Mouse (Mus musculus): Measurements from ENCODE around the gene Plp2. TPM values are rescaled to one million over a fixed set of nuclear protein-coding genes. Genes with fewer than 3 reads are reported as not detected.

The Plp2 gene
- 10.2 and 14.4 TPM in 2 replicates for polyA plus RNA-seq (2021; fragmentation: Nextera tagmentation)
- long read RNA-seq, experiment 1, partial matches to known transcripts, result 0 of 2 reads
- long read RNA-seq, experiment 1, other reads (novel, unspliced or antisense), result 1 of 2 reads
- long read RNA-seq, experiment 2, partial matches to known transcripts, result 0 of 1 reads
- long read RNA-seq, experiment 2, other reads (novel, unspliced or antisense), result 0 of 1 reads

DNA sequence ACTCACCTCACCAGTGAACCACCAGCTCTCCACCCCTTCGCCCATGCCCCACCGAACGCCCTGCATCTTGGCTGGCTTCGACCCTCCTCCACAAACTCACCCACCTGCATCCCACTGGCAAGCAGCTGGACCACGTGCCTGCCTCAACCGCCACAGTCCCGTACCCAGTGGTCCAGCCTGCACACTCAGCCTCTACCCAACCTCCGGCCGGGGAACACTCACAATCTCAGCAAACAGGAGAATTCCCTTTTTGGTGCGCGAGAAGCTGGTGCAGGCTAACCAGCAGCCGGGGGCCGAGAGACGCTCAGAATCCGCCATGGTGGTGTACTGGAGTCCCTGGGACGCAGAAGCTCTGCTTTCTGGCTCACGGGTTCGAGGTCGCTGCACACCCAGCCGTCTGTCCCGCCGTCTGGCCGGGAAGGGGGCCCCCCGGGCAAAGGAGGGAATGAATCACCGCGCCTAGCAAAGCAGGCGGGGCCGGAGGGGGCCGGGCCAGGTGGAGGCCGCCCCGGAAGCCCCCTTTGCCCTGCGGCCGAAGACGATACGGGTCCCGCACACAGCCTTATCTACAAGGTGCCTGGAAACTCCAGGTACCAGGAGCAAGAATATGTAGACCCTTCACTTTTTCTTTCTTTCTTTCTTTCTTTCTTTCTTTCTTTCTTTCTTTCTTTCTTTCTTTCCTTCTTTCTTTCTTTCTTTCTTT is at the start of gene Plp2:
Gene Plp2 (minus strand): TSS at position 470 of the 703 bp plus-strand sequence.

GRCm38 (mm10) chrX:7714135-7714899 is 43.1 kb upstream of the Plp2 start, which contains the start of gene Wdr45:
Wdr45 (plus strand) TSS chrX:7714333.

GRCm38 (mm10) chrX:7696954-7697381 is 25.8 kb upstream of the Plp2 start, which contains the start of gene Gpkow:
Gpkow (plus strand) TSS chrX:7697131.

DNA sequence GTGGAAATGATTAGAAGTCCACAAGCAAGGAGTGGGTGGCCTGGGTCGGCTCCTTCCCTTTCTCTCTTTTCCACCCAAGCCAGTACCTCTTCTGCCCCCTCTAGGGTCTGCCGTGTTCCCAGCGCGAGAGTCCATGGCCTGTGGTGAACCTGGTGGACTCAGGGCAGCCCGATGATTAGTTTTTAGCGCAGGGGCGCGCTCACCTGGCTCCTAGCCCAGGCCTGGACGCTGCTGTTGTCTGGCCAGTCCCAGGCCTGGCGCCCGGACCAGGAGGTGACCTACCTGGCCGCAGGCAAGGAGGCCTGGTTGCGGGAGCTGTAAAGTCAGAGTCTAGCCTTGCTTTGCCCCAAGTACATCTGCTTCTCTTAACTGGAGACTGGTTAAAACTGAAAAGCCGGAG is 9.7 kb upstream of the Plp2 start, which contains the start of gene Magix:
Gene Magix (minus strand): TSS at position 388 of the 400 bp plus-strand sequence.

DNA sequence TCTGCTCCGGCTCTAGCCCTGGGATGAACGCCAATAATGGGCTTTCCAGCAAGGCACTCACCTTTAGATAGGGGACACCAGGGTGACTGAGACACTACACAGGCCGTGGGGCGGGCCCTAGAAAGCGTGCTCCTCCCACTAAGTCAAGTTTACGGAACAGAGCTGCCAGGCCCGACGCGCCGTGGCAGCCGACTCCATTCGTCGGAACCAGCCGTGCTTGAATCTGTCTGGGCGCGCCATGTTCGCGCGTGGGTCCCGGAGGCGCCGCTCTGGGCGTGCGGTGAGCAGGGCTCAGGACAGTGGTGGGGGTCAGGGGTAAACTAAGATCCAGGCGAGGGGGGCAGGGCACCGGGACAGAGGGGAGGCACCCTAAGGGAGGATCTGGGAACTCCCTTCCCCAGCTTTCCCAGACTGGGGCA is 14.0 kb downstream of the Plp2 start, which contains the start of gene Prickle3:
Gene Prickle3 (plus strand): TSS at position 40 of the 419 bp plus-strand sequence.

DNA sequence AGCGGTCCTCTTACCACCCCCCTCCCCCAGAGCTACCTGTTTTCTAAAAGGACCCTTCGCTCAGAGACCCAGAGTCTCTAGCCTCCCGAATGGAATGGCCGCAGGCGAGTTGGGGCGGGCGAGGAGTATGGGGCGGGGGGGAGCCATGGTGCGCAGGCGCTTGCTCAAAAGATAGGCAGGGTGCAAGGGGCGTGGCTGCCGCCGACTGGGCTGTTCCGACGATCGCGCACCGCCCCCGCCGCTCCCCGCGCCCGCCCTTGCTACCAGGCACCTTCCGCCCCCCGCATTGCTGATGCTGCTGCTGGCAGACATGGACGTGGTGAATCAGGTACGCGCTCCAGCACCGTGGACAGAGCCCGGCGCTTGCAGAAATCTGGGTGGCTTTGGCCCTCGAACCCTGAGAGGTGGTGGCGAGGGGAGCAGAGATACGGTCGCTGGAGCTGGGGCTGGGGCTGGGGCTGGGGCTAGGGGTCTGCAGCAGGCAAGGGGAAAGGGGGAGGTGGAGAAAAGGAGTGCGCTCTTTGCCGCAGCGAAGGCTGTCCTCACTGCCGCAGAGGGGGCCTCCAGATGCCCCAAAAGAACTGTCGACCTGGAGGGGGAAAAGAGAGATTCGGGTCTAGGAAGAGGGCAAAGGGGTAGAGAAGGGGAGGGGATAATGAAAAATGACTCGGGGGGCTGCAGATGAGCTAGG is 32.6 kb downstream of the Plp2 start, which contains the start of gene Syp:
Gene Syp (plus strand): TSS at position 71 of the 691 bp plus-strand sequence.

Other genes with a start within 250 kb of the Plp2 start
- not detected in 2 replicates for gene Foxp3, start 97.7 kb downstream of the Plp2 start, polyA plus RNA-seq (2021; fragmentation: Nextera tagmentation)
- 3.3 and 3.8 TPM in 2 replicates for gene Ppp1r3f, start 97.1 kb downstream of the Plp2 start, polyA plus RNA-seq (2021; fragmentation: Nextera tagmentation)
- 21.7 and 24.5 TPM in 2 replicates for gene Ccdc22, start 65.9 kb downstream of the Plp2 start, polyA plus RNA-seq (2021; fragmentation: Nextera tagmentation)
- gene Cacna1f, start 64.3 kb downstream of the Plp2 start, polyA plus RNA-seq (2021; fragmentation: Nextera tagmentation), result not detected in 2 replicates
- gene Syp, start 32.9 kb downstream of the Plp2 start, polyA plus RNA-seq (2021; fragmentation: Nextera tagmentation), result 165 and 181 TPM in 2 replicates
- gene Prickle3, start 14.1 kb downstream of the Plp2 start, polyA plus RNA-seq (2021; fragmentation: Nextera tagmentation), result 0.54 and 0.60 TPM in 2 replicates
- gene Magix, start 9.9 kb upstream of the Plp2 start, polyA plus RNA-seq (2021; fragmentation: Nextera tagmentation), result 0.14 and 0.18 TPM in 2 replicates
- 18.4 and 19.5 TPM in 2 replicates for gene Gpkow, start 25.7 kb upstream of the Plp2 start, polyA plus RNA-seq (2021; fragmentation: Nextera tagmentation)
- 28.9 and 30.9 TPM in 2 replicates for gene Wdr45, start 42.9 kb upstream of the Plp2 start, polyA plus RNA-seq (2021; fragmentation: Nextera tagmentation)
- 0.30 TPM in 1 of 2 replicates, not detected in the other for gene Gm45208, start 50.9 kb upstream of the Plp2 start, polyA plus RNA-seq (2021; fragmentation: Nextera tagmentation)
- gene Praf2, start 57.0 kb upstream of the Plp2 start, polyA plus RNA-seq (2021; fragmentation: Nextera tagmentation), result 135 and 140 TPM in 2 replicates
- 5.8 and 7.6 TPM in 2 replicates for gene Ccdc120, start 79.5 kb upstream of the Plp2 start, polyA plus RNA-seq (2021; fragmentation: Nextera tagmentation)
- 7.6 and 8.5 TPM in 2 replicates for gene Tfe3, start 91.2 kb upstream of the Plp2 start, polyA plus RNA-seq (2021; fragmentation: Nextera tagmentation)
- gene Gripap1, start 118.4 kb upstream of the Plp2 start, polyA plus RNA-seq (2021; fragmentation: Nextera tagmentation), result 29.8 and 34.6 TPM in 2 replicates
- 4.7 and 5.2 TPM in 2 replicates for gene Kcnd1, start 150.9 kb upstream of the Plp2 start, polyA plus RNA-seq (2021; fragmentation: Nextera tagmentation)
- 5.8 and 6.1 TPM in 2 replicates for gene Otud5, start 170.0 kb upstream of the Plp2 start, polyA plus RNA-seq (2021; fragmentation: Nextera tagmentation)
- gene Pim2, start 206.9 kb upstream of the Plp2 start, polyA plus RNA-seq (2021; fragmentation: Nextera tagmentation), result 36.8 and 47.0 TPM in 2 replicates
- 20.7 and 23.1 TPM in 2 replicates for gene Slc35a2, start 212.6 kb upstream of the Plp2 start, polyA plus RNA-seq (2021; fragmentation: Nextera tagmentation)
- 76.7 and 79.2 TPM in 2 replicates for gene Pqbp1, start 227.9 kb upstream of the Plp2 start, polyA plus RNA-seq (2021; fragmentation: Nextera tagmentation)
- gene Timm17b, start 228.0 kb upstream of the Plp2 start, polyA plus RNA-seq (2021; fragmentation: Nextera tagmentation), result 49.4 and 51.9 TPM in 2 replicates
- not detected in 2 replicates for gene Gm10491, start 236.4 kb upstream of the Plp2 start, polyA plus RNA-seq (2021; fragmentation: Nextera tagmentation)
- gene Gm10490, start 238.2 kb upstream of the Plp2 start, polyA plus RNA-seq (2021; fragmentation: Nextera tagmentation), result not detected in 2 replicates
- 450 and 585 TPM in 2 replicates for gene Pcsk1n, start 248.4 kb upstream of the Plp2 start, polyA plus RNA-seq (2021; fragmentation: Nextera tagmentation)